Comparison of ENCODE assay signal across 14 mouse cellular contexts in the genomic region with DNA sequence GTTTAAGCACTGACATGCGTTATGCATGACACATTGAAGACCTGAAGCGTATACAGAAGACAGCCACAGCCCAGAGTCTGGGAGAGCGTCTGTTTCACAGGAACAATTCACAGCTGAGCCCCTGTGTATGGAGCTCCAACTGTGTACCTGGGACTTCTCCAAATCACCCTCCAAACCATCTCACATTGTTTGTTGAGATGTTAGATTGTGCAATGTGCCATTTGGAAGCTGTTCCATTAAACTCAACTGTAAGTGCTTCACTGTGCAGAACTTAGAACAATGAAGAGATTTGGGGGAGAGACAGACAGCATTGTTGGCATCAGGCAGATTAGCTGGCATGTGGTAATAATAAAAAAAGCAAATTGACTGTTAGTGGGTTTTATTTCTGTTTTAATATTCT.
"Had no signal": no experiment of that assay in that cellular context is flagged by ENCODE, and none has a peak within 500 bp of the region (broad histone marks: within the 10 kb centered on the region; RNA-seq: fewer than 3 reads in every experiment).

No protein-coding gene starts in this region.

- H3K4me1 ChIP-seq: liver, embryonic 13.5 days had no signal

- H3K36me3 ChIP-seq: liver, embryonic 13.5 days had no signal

- H3K27me3 ChIP-seq: liver, embryonic 13.5 days had no signal

- H3K27ac ChIP-seq: kidney, postnatal 0 days; left cerebral cortex, adult 2 months; liver, embryonic 13.5 days had no signal

- H3K4me2 ChIP-seq: liver, embryonic 13.5 days; midbrain, embryonic 11.5 days had no signal

- H3K9me3 ChIP-seq: liver, embryonic 13.5 days had no signal

- ATAC-seq: intestine, postnatal 0 days had no signal

- H3K9ac ChIP-seq: liver, embryonic 13.5 days had no signal

- H3K4me3 ChIP-seq: left cerebral cortex, adult 2 months; liver, embryonic 13.5 days had no signal

- DNase-seq: kidney, adult 2 months; kidney, postnatal 36 days; liver, embryonic 13.5 days; lung, adult 2 months; lung, postnatal 14 days; lung, postnatal 4 days; midbrain, embryonic 14.5 days; thymus, adult 2 months; thymus, postnatal 14 days; thymus, postnatal 4 days had no signal
